Mouse (Mus musculus) bone marrow macrophage, adult 2 months (primary cell): ENCODE results near the gene AC129217.1.

ENCODE experiments used
- CTCF ChIP-seq: IDR thresholded peaks from 2 replicates; pipeline ENCODE4 v1.5.1; 2012; ENCODE audit warnings: low read depth, mild to moderate bottlenecking, low read length, moderate library complexity
- POLR2A ChIP-seq: IDR thresholded peaks from 2 replicates; pipeline ENCODE4 v1.6.1; 2012; ENCODE audit warnings: mild to moderate bottlenecking, low read depth, low read length, borderline replicate concordance

DNA sequence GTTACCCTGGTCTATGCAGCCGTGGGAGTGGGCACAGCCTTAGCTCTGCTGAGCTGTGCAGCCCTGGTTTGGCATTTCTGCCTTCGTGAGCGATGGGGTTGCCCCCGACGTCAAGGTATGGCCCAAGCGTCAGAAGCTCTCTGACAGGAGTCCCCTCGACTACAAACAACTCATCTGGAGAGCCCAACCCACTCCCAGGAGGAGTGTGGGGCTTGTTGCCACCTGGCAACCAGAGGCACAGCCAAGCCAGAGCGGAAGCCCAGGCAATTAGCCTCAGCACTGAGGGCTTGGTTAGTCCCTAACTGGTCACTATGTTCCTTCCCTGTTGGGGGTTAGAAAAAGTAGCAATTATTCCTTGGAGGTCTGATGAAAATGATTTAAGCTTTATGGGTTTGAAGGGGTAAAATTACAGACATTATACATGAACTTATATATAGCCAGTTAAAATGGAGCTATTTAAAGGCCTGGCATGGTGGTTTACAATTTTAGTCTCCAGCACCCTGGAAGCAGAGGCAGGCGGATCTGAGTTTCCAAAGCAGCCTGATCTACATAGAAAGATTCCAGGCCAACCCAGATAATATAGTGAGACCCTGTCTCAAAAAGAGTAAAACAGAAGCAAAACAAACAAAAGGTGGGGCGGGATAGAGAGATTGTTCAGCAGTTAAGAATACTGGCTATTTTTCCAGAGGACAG is 22.8 kb downstream of the AC129217.1 start:
- TF ChIP-seq CTCF = no peak
- no peak for TF ChIP-seq POLR2A
